Mouse (Mus musculus) activated CD4-positive, CD25-positive, alpha-beta regulatory T cell, adult 4 months (primary cell): ENCODE results near the gene Nav3. TPM values are rescaled to one million over a fixed set of nuclear protein-coding genes. Genes with fewer than 3 reads are reported as not detected.

Source experiments
- ATAC-seq: one replicate; pipeline ENCODE4 v1.8.0; 2017
- polyA plus RNA-seq, 2 experiments: library from polyadenylated mRNA; unstranded; fragments of 100-300 nt; shearing (Covaris generic); gene quantifications; one replicate each; pipeline ENCODE4 v1.2.1; 2017

The Nav3 gene
- polyA plus RNA-seq, 2 experiments from 2014 or later = 0.36 TPM; not detected in 1

- ATAC-seq = no peak
Observed at GRCm38 (mm10) chr10:109905649-109906412, 550.2 kb downstream of the Nav3 start.

DNA sequence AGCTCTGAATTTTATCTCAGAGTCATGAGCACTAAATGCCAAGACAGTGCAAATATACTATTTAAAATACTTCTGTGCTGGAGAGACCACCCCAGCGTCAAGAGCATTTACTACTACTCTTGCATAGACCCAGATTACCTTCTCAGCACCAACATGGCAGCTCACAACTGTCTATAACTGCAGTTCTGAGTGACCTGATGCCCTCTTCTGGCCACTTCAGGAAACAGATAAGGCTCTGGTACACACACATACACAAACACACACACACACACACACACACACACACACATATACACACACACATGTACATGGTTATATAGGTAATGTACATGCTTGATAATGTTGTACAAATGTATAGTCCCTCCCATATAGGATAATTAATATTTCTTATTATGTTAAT lies 551.2 kb downstream of the Nav3 start:
- no peak for ATAC-seq

- no peak for ATAC-seq
Observed at GRCm38 (mm10) chr10:109903701-109904555, 552.1 kb downstream of the Nav3 start.

DNA sequence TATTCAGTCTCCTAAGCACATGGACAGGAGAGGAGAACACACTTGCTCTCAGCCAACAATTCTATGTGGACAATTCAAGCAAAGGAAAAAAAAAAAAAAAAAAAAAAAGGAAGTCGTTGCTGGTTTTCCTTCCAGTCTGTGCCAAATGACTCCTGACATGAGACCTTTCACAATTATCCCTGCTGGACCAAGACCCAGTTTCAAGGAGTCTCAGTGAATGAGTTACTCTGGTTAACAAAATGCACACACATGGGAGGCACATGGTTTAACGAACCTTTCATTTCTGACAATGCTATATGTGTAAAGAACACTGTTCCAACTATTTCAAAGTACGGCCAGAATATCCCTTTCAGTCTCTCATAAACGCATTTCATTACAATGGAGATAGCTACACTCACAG lies 552.8 kb downstream of the Nav3 start:
- ATAC-seq = no peak

- no peak for ATAC-seq
Observed at GRCm38 (mm10) chr10:109889171-109889475, 566.9 kb downstream of the Nav3 start.

- no peak for ATAC-seq
Observed at GRCm38 (mm10) chr10:109888355-109889170, 567.4 kb downstream of the Nav3 start.

GRCm38 (mm10) chr10:109887160-109887559 lies 568.8 kb downstream of the Nav3 start:
- ATAC-seq = no peak

GRCm38 (mm10) chr10:109876107-109876506 lies 579.9 kb downstream of the Nav3 start:
- no peak for ATAC-seq

DNA sequence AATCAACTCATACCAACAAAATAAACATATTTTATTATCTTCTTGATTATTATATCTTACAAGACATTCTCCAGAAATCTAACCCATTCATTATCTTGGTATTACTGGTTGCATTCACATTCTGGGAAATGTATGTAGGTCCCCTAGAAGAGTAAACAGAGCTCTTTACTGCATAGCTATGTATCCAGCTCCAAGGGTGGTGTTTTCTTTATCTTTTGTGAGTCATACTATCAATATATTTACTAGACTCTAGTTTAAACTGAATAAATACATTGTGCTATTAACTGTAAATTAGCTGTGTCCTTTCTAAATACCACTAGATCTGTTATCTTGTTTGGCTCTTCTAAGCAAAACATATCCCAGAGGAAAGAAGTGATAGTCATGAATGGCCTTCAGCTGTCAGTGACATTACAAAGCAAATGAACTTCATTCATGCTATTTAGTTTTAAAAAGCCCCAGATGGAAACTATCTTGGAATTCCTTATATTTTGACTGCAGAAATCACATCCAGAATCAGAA lies 580.6 kb downstream of the Nav3 start:
- ATAC-seq = no peak

DNA sequence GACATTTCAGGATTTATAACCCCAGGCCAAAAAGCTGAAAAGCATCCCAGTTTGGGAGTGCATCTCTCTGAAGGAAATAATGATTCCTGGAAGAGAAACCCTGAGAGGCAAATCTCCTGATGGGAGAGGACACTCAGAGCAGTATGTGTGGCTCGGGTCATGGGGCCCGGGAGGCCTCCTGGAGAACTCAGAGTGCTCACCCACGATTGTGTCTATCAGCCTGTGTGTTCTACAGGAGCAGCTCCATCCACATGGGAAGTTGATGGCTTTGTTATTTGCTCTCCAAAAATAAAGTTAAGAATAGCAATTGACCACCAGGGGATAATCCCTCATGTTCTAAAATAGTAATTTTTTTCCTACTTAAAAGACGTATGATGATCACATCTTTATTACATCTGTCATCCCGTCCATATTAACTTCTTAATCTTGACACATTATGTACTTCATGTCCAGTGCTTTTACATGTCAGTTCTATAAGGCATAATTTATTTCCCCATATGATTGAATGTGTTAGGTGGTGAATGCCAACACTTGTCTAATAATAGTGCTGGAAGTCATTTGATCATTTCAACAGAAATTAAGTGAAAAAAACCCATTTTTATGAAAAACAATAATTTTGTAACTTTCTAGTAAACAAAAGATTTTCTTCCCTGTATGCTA lies 581.2 kb downstream of the Nav3 start:
- no peak for ATAC-seq

DNA sequence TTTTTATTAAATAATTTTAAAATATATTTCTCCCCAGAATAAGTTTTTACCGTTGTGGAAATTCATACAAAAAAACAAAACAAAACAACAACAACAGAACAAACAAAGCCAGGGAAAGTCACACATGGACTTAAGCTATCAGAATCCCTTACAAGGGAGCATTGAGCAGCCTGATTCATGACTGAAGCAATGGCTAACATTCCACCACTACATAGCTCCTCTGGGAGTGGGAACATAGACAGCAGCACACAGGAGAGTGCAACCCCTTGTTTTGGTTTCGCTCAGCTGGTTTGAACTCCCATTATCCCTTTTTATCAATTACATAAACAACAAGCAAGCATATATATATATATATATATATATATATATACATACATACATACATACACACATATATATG lies 589.9 kb downstream of the Nav3 start:
- ATAC-seq = no peak

DNA sequence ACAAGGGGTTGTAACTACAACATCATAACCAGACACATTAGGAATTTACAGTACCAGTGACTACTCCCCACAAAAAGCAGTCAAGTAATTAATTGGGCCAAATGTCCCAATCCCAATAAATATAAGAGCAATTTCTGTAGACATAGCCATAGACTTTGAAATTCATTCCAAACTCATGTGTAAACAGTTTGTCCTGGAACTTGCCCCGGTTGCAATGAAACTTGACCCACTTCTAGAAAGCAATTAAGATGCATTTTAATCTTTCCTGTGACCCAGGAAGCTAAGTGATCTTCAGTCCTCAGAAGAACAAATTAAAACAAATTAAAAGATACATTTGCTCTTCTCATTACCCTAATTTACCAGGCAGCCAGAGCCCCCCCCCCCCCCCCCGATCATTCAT lies 590.6 kb downstream of the Nav3 start:
- no peak for ATAC-seq

DNA sequence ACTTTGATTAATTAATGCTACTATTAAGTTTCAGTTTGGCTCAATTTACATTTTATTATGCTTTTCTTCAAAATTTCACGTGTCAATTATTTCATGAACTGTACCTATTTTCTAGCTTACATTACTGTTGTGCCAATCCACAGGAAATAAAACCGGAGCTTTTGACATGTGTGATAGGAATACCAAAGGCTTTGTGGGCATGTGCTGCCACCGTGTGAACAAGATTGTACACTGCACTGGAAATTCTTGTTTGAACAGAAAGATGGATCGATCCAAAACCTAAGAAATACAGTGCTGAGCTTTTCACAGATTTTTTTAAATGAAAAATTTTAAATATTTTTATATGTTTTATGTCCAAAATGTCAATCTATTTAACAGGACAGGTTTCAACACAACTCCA lies 591.3 kb downstream of the Nav3 start:
- no peak for ATAC-seq

GRCm38 (mm10) chr10:109861275-109861674 lies 594.7 kb downstream of the Nav3 start:
- no peak for ATAC-seq

GRCm38 (mm10) chr10:109858568-109858967 lies 597.4 kb downstream of the Nav3 start:
- no peak for ATAC-seq

DNA sequence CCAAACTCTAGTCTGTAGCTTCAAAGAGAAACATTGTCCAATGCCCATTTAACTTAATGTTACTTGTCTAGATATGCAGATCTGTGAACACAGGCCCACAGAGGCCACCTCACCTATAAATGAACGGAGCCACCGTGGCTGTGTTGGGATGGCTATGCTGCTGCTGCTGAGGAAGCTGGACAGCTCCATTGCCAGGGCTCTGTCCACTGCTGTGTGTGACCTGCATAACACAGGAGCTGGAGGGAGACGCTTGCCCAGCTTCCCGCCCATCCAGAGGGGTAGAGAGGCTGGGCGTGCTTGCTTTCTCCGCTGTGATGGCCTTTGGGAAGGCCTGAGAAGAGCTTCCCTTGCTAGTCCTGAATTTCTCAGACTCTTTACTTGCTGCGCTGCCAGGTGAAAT lies 603.6 kb downstream of the Nav3 start:
- no peak for ATAC-seq

DNA sequence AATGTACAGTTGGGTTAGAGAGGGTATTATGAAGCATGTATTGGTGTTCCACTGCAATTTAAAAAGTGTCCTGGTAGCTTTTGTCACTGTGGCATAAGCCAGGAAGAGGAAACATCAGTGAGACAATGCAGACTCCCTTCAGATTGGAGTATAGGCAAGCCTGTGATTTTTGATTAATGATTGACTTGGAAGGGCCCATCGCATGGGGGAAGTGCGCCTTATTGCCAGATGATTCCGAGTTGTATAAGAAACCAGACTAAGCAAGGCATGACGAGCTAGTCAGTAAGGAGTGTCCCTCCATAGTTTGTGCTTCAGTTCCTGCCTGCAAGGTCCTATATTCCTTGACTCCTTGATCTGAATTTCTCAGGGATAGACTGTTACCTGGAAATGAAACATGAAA lies 608.4 kb downstream of the Nav3 start:
- no peak for ATAC-seq

DNA sequence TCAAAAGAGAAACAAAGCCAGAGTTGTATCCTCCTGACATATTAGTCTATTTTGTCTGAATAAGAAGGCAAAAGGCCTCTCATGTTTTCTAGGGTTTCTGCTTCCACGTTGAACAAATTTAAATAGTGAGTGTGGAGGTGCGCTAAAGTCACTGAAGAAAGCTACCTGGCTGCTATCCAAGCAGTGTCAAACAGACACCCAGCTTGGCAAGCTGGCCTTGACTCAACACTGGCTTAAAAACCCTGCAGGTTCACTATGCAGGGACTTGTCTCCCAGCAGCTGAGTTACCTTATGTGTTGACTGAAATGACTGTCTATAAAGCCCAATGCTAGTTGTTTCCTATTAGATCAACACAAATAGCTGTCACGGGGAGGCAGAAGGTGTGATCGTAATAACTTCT lies 612.3 kb downstream of the Nav3 start:
- no peak for ATAC-seq

DNA sequence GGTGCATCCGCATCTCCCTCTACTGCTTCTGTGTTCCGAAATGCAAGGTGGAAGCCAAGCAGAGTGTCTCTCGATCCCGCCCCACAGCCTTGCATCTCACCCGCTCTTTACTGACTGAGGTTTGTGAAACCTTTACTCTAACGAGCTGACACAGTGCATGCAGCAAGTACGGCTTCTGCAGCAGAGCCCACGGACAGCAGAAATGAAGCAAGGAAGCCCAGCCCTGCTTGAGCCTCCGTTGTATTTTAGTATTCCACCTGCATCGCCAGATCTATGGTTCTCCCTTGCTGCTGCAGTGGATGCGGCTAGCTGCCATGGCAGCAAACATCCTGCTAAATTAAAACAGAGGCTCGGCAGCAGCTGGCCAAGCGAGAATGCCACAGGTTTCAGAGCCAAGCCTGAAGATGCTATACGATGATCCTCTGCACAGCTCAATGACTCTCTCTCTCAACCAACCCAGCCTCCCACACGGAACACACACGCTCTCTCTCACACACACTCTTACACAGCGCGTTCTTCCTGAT lies 623.2 kb downstream of the Nav3 start:
- ATAC-seq = no peak

GRCm38 (mm10) chr10:109806782-109807493 lies 649.1 kb downstream of the Nav3 start:
- ATAC-seq = no peak

DNA sequence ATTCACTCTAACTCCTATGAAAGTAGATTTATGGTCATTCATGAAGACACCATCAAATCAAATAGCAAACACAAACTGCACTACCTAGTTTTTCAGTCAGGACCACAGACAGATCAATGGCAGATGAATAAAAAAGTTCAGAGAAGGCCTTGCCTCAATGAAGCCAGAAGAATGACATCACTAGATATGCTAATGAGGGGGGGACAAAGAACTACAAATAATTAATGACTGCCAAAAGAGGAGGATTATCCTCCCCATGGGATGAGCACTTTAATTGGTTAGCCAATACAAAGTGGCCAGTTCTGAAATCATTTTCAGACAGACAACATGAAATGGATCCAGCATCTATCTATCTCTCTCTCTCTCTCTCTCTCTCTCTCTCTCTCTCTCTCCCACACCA lies 652.6 kb downstream of the Nav3 start:
- ATAC-seq = no peak

DNA sequence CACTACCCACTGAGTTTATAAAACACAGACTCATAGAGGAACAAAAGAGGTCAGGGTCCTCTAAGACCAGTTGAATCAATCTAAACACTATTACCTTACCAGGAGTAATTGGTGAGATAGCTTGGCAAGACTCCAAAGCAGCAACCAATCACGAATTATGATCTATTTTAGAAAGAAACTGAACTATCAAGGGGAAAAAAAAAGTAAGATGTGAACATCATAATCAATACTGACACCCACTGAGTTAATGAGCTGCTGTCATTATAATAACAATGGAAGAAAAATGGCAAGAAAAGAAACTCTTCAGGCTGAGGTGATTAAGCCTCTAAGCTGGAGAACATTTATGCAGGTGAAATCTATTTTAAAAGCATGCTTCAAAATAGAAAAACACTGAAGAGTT lies 653.8 kb downstream of the Nav3 start:
- no peak for ATAC-seq
